Mouse (Mus musculus): Measurements from ENCODE around the gene Pycr1. TPM values are rescaled to one million over a fixed set of nuclear protein-coding genes. Genes with fewer than 3 reads are reported as not detected.
A peak's percentile ranks its signal among the peaks of the same experiment; 100 is the strongest.

Gene Pycr1
- polyA plus RNA-seq, 1 experiment from 2014 or later, result 33.8 TPM

DNA sequence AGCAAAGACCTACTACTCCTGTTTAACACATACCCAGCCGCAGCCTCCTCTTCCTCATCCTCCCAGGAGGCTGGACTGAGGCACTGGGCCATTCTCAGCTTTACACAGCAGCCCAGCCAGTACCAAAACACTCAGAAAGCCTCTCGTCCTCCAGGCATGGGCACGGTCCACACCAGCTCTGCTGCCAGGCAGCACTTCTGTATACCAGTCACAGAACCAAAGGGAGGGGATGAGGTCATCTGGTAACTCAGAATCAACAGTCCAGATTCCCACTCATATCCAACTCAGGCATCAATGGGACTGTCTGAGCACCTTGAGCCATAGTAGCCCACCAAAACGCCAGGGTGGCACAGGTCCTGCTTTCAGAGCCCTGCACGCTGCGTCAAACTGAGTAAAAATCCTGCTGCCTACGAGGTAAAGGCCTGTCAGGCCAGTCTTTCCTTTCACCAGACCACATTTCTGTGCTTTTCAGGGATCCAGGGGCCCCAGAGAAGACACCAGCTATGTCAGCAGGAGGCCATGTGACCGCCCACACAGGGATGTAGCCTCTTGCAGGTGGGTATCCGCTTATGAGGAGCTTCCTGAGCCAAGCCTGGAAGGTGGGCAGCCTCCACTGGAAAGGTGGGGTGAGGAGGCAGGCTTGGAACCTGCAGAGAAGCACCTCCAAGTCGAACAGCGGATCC, 16.6 kb downstream of the Pycr1 start:
- Histone ChIP-seq H3K36me3 (ENCODE audit: control insufficient read depth, insufficient read depth, low read length) (peaks cover 9% of the 10 kb centered on the region), H3K27ac (ENCODE audit: low read depth, low read length) (no peak overlapping the region), H3K27me3 (ENCODE audit: control insufficient read depth, insufficient read depth, low read length) (no peaks in the 10 kb centered on the region), H3K4me2 (ENCODE audit: low read depth) (no peak overlapping the region), H3K4me1 (ENCODE audit: control insufficient read depth, insufficient read depth, low read length) (peaks cover 19% of the 10 kb centered on the region), H3K9me3 (ENCODE audit: control insufficient read depth, low read length) (no peaks in the 10 kb centered on the region), H3K4me3 (ENCODE audit: low read depth, low read length) (no peak overlapping the region), H3K9ac (ENCODE audit: low read length) (no peak overlapping the region)
- ATAC-seq (ENCODE audit: insufficient read depth, low FRiP score, low TSS enrichment) (no peak), DNase-seq (ENCODE audit: low spot score) (no peak)
- 90% methylated on average over 11 of the region's 11 CpGs for WGBS

DNA sequence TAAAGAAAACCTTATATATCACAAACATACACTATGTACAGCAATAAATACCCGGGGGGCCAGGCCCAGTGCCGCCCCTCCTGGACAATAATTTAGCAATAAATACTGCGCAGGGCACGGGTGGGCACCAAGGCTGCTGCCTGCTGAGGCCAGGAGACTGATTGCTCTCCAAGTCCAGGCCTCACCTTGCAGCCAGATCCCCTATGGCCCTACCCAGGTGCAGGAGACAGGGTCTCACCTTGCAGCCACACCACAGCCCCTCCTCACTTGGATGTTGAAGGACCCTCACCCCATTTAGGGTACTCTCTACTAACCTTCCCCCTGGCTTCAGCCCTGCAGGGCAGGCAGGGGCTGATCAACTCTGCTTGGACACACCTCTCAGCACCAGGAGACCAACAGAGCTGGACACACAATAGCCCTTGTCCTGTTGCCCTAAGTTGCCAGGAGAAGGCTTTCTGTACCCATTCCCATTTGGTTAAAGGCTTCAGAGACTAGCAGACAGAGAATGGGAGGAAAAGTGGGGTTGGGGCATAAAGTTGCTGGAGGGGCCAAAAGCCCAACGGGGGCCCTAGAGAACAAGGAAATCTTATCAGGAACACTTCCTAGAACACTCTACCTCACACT, 18.3 kb downstream of the Pycr1 start, which contains the start of gene Sirt7:
Gene Sirt7, minus strand, starts transcription at position 89 of the 624 bp plus-strand sequence.
- peak within 1 kb of the TSS; percentile 80 for H3K9ac ChIP-seq (ENCODE audit: low read length)
- WGBS, result 18% methylated on average over 5 of the region's 5 CpGs
- H3K27ac ChIP-seq (ENCODE audit: low read depth, low read length), result peak within 1 kb of the TSS; percentile 83
- no peak for DNase-seq (ENCODE audit: low spot score)
- no peaks in the 10 kb centered on the region for H3K27me3 ChIP-seq (ENCODE audit: control insufficient read depth, insufficient read depth, low read length)
- peaks cover 14% of the 10 kb centered on the region for H3K4me1 ChIP-seq (ENCODE audit: control insufficient read depth, insufficient read depth, low read length)
- peak within 1 kb of the TSS; percentile 98 for H3K4me2 ChIP-seq (ENCODE audit: low read depth)
- ATAC-seq (ENCODE audit: insufficient read depth, low FRiP score, low TSS enrichment), result no peak
- no peaks in the 10 kb centered on the region for H3K9me3 ChIP-seq (ENCODE audit: control insufficient read depth, low read length)
- peak within 1 kb of the TSS; percentile 99 for H3K4me3 ChIP-seq (ENCODE audit: low read depth, low read length)
- peaks cover 15% of the 10 kb centered on the region for H3K36me3 ChIP-seq (ENCODE audit: control insufficient read depth, insufficient read depth, low read length)

DNA sequence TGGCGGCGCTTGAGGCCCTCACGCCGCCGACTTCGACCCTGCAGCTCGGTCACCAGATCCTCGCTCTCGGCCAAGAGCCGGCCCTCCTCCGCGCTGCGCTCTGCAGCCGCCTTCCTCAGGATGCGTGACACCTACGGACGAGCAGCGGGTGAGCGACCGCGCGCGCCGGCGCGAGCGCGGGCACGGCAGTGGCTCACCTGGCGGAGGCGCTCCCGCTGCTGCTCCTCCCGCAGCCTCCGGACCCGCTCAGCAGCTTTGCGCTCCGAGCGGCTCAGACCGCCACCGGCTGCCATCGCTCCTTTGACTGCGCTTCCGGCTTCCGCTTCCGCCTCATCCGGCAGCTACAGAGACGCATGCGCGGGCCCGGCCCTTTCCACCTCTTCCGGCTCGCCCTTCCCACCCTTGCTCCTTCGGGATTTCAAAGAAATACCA, 18.9 kb downstream of the Pycr1 start:
- Histone ChIP-seq H3K36me3 (ENCODE audit: control insufficient read depth, insufficient read depth, low read length) (peaks cover 17% of the 10 kb centered on the region), H3K27me3 (ENCODE audit: control insufficient read depth, insufficient read depth, low read length) (no peaks in the 10 kb centered on the region), H3K9ac (ENCODE audit: low read length) (peak overlapping the region; percentile 80), H3K4me3 (ENCODE audit: low read depth, low read length) (peak overlapping the region; percentile 99), H3K4me1 (ENCODE audit: control insufficient read depth, insufficient read depth, low read length) (peaks cover 9% of the 10 kb centered on the region), H3K27ac (ENCODE audit: low read depth, low read length) (peak overlapping the region; percentile 83), H3K9me3 (ENCODE audit: control insufficient read depth, low read length) (no peaks in the 10 kb centered on the region), H3K4me2 (ENCODE audit: low read depth) (peak overlapping the region; percentile 98)
- DNase-seq (ENCODE audit: low spot score) (peak; percentile 90), ATAC-seq (ENCODE audit: insufficient read depth, low FRiP score, low TSS enrichment) (peak; percentile 83)
- WGBS, result 0% methylated on average over 46 of the region's 53 CpGs

DNA sequence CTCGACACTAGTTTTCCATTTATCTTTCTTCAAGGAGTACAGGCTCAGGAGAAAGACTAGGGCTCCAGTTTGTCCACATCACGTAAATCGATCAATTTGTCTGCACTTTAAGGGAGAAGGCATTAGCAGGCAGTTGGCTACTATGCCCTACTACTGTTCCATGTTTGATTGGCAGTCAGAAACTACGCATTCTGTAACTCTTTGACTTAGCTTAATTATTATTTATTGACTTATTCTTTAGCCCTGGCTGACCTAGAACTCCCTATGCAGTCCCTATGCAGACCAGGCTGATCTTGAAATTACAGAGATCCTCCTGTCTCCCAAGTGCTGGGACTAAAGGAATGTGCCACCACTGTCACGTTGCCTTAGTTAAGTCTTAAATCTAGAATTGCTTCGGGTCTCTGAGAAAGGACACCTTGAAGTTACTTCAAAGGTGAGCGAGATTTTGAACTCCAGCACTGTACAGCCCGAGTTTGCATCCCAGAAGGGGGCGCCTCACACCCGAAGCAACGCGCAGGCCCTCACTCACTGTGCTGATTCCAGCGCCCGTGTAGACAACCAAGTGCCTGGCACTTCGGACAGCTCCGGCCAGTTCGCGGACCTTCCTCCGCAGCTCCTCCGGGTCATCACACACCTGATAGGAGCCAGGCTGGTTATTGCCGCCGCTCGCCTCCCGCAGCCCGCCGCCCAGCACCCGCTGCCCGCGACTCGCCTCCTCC, 19.4 kb downstream of the Pycr1 start:
- Histone ChIP-seq H3K36me3 (ENCODE audit: control insufficient read depth, insufficient read depth, low read length) (peaks cover 15% of the 10 kb centered on the region), H3K4me2 (ENCODE audit: low read depth) (peak overlapping the region; percentile 98), H3K4me3 (ENCODE audit: low read depth, low read length) (peak overlapping the region; percentile 99), H3K4me1 (ENCODE audit: control insufficient read depth, insufficient read depth, low read length) (peaks cover 9% of the 10 kb centered on the region), H3K9me3 (ENCODE audit: control insufficient read depth, low read length) (no peaks in the 10 kb centered on the region), H3K27ac (ENCODE audit: low read depth, low read length) (peak overlapping the region; percentile 83), H3K9ac (ENCODE audit: low read length) (peak overlapping the region; percentile 80), H3K27me3 (ENCODE audit: control insufficient read depth, insufficient read depth, low read length) (no peaks in the 10 kb centered on the region)
- DNase-seq (ENCODE audit: low spot score), result peak; percentile 65
- ATAC-seq (ENCODE audit: insufficient read depth, low FRiP score, low TSS enrichment), result peak; percentile 52; the same call in 1 of the 2 replicates
- WGBS, result 14% methylated on average over 30 of the region's 30 CpGs

- peaks cover 14% of the 10 kb centered on the region for H3K36me3 ChIP-seq (ENCODE audit: control insufficient read depth, insufficient read depth, low read length)
- H3K27ac ChIP-seq (ENCODE audit: low read depth, low read length), result no peak overlapping the region
- 92% methylated on average over 6 of the region's 6 CpGs for whole genome bisulfite sequencing
- peaks cover 9% of the 10 kb centered on the region for H3K4me1 ChIP-seq (ENCODE audit: control insufficient read depth, insufficient read depth, low read length)
- H3K9ac ChIP-seq (ENCODE audit: low read length), result no peak overlapping the region
- DNase-seq (ENCODE audit: low spot score) (no peak), ATAC-seq (ENCODE audit: insufficient read depth, low FRiP score, low TSS enrichment) (no peak)
- H3K27me3 ChIP-seq (ENCODE audit: control insufficient read depth, insufficient read depth, low read length), result no peaks in the 10 kb centered on the region
- no peaks in the 10 kb centered on the region for H3K9me3 ChIP-seq (ENCODE audit: control insufficient read depth, low read length)
- no peak overlapping the region for H3K4me2 ChIP-seq (ENCODE audit: low read depth)
- H3K4me3 ChIP-seq (ENCODE audit: low read depth, low read length), result no peak overlapping the region
Observed at GRCm38 (mm10) chr11:120622805-120623204, 20.8 kb downstream of the Pycr1 start.

GRCm38 (mm10) chr11:120620195-120620594, 23.4 kb downstream of the Pycr1 start:
- Histone ChIP-seq H3K4me3 (ENCODE audit: low read depth, low read length) (no peak overlapping the region), H3K4me2 (ENCODE audit: low read depth) (no peak overlapping the region), H3K4me1 (ENCODE audit: control insufficient read depth, insufficient read depth, low read length) (peaks cover 16% of the 10 kb centered on the region), H3K9ac (ENCODE audit: low read length) (no peak overlapping the region), H3K9me3 (ENCODE audit: control insufficient read depth, low read length) (no peaks in the 10 kb centered on the region), H3K27ac (ENCODE audit: low read depth, low read length) (no peak overlapping the region), H3K27me3 (ENCODE audit: control insufficient read depth, insufficient read depth, low read length) (no peaks in the 10 kb centered on the region), H3K36me3 (ENCODE audit: control insufficient read depth, insufficient read depth, low read length) (peaks cover 12% of the 10 kb centered on the region)
- DNase-seq (ENCODE audit: low spot score) (no peak), ATAC-seq (ENCODE audit: insufficient read depth, low FRiP score, low TSS enrichment) (no peak)
- WGBS, result 97% methylated on average over 14 of the region's 14 CpGs

DNA sequence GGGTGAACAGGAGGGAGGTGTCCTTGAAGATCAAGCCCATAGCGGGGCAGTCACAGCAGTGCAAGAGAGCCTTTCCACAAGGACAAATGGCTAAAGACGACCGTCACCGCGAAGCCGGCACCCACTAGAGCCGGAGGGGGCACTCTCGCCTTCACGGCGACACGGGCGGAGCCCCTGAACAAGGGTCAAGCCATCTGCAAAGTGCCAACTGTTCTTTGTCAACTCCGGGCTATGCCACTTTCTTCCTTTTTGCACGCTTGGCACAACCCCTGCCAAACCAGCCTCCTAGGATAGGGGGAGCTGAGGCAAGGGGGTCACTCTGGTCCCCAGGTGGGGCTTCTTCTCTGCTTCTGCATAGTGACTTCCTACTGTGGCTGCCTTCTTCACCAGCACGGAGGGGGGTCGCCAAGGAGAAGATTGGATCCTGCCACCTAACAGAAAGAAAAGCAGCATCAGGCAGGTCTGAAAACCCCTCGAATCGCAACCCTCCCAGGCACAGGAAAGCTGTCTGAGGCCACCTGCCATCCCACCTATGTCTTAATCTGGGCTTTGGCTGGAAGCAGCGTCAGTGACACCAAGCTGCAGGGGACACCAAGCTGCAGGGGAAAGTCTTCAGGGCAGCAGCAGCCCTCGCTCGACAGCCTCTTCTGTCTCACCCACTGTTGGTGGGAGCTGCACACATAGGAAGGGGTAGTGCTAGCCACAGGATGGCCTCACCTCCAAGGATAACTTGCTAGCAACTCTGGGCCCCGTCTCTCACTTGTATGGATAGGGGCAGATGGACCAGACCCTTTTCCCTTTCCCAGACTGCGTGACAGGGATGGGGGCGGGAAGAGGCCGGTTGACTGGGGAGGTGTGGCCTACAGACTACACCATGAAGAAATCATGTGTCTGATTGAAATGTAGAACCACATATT, 24.7 kb downstream of the Pycr1 start:
- H3K4me3 ChIP-seq (ENCODE audit: low read depth, low read length), result no peak overlapping the region
- H3K4me2 ChIP-seq (ENCODE audit: low read depth), result no peak overlapping the region
- H3K4me1 ChIP-seq (ENCODE audit: control insufficient read depth, insufficient read depth, low read length), result peaks cover 11% of the 10 kb centered on the region
- no peak overlapping the region for H3K27ac ChIP-seq (ENCODE audit: low read depth, low read length)
- no peaks in the 10 kb centered on the region for H3K9me3 ChIP-seq (ENCODE audit: control insufficient read depth, low read length)
- no peaks in the 10 kb centered on the region for H3K27me3 ChIP-seq (ENCODE audit: control insufficient read depth, insufficient read depth, low read length)
- H3K9ac ChIP-seq (ENCODE audit: low read length), result no peak overlapping the region
- WGBS, result 94% methylated on average over 25 of the region's 25 CpGs
- ATAC-seq (ENCODE audit: insufficient read depth, low FRiP score, low TSS enrichment), result no peak
- peaks cover 12% of the 10 kb centered on the region for H3K36me3 ChIP-seq (ENCODE audit: control insufficient read depth, insufficient read depth, low read length)
- no peak for DNase-seq (ENCODE audit: low spot score)

- H3K36me3 ChIP-seq (ENCODE audit: control insufficient read depth, insufficient read depth, low read length), result peaks cover 12% of the 10 kb centered on the region
- WGBS, result under 1% methylated on average over 56 of the region's 56 CpGs
- ATAC-seq (ENCODE audit: insufficient read depth, low FRiP score, low TSS enrichment), result peak; percentile 93
Observed at GRCm38 (mm10) chr11:120617519-120618112, 26.0 kb downstream of the Pycr1 start, which contains the start of gene Pcyt2. Pcyt2 (minus strand) TSS chr11:120617936.

More at GRCm38 (mm10) chr11:120617519-120618112, 26.0 kb downstream of the Pycr1 start, which contains the start of gene Pcyt2:
- Histone ChIP-seq H3K4me1 (ENCODE audit: control insufficient read depth, insufficient read depth, low read length) (peaks cover 9% of the 10 kb centered on the region), H3K4me3 (ENCODE audit: low read depth, low read length) (peak within 1 kb of the TSS; percentile 81), H3K27ac (ENCODE audit: low read depth, low read length) (peak within 1 kb of the TSS; percentile 60; the same call in 1 of the 2 replicates), H3K4me2 (ENCODE audit: low read depth) (peak within 1 kb of the TSS; percentile 94), H3K27me3 (ENCODE audit: control insufficient read depth, insufficient read depth, low read length) (no peaks in the 10 kb centered on the region), H3K9me3 (ENCODE audit: control insufficient read depth, low read length) (no peaks in the 10 kb centered on the region), H3K9ac (ENCODE audit: low read length) (peak within 1 kb of the TSS; percentile 80)
- peak; percentile 93 for DNase-seq (ENCODE audit: low spot score)

All from neural tube, embryonic 11.5 days (tissue).